Mouse (Mus musculus) adrenal gland, adult 8-10 months (tissue): ENCODE data around the gene Stat5b. TPM values are rescaled to one million over a fixed set of nuclear protein-coding genes. Genes with fewer than 3 reads are reported as not detected.

Experiments
- DNase-seq: peaks from one replicate; pipeline ENCODE4 v3.0.0; 2022
- total RNA-seq, 4 experiments: library from RNA; stranded (reverse); gene quantifications; 2 replicates each; pipeline ENCODE4 v1.2.4; 2022

The Stat5b gene
- total RNA-seq, 4 experiments from 2014 or later, result 64.5 to 92.1 (median 73.7) TPM

GRCm38 (mm10) chr11:100762831-100763230 lies 87.7 kb downstream of the Stat5b start, which contains the start of gene Hcrt:
Gene Hcrt (minus strand): TSS chr11:100762931.
- no peak for DNase-seq

- DNase-seq, result peak; percentile 82
These were observed 88.9 kb downstream of the Stat5b start for GRCm38 (mm10) chr11:100761547-100762045.

- peak; percentile 61 for DNase-seq
These were observed 90.8 kb downstream of the Stat5b start, which contains the start of gene Kcnh4 for GRCm38 (mm10) chr11:100759611-100760233. Gene Kcnh4 (minus strand): TSS chr11:100759942.

GRCm38 (mm10) chr11:100758707-100759610 lies 91.6 kb downstream of the Stat5b start:
- no peak for DNase-seq

- DNase-seq, result no peak
These were observed 93.0 kb downstream of the Stat5b start for GRCm38 (mm10) chr11:100757566-100757965.

GRCm38 (mm10) chr11:100756476-100756875 lies 94.0 kb downstream of the Stat5b start:
- no peak for DNase-seq

- DNase-seq, result no peak
These were observed 95.8 kb downstream of the Stat5b start for GRCm38 (mm10) chr11:100754693-100755057.

GRCm38 (mm10) chr11:100754021-100754692 lies 96.4 kb downstream of the Stat5b start:
- DNase-seq, result no peak

GRCm38 (mm10) chr11:100752294-100752693 lies 98.2 kb downstream of the Stat5b start:
- no peak for DNase-seq

GRCm38 (mm10) chr11:100750127-100750526 lies 100.4 kb downstream of the Stat5b start:
- no peak for DNase-seq

- DNase-seq, result no peak
These were observed 101.1 kb downstream of the Stat5b start for GRCm38 (mm10) chr11:100749469-100749868.

- DNase-seq, result no peak
These were observed 101.9 kb downstream of the Stat5b start for GRCm38 (mm10) chr11:100748620-100749019.

- DNase-seq, result no peak
These were observed 103.4 kb downstream of the Stat5b start for GRCm38 (mm10) chr11:100747114-100747513.

GRCm38 (mm10) chr11:100746546-100746945 lies 104.0 kb downstream of the Stat5b start:
- DNase-seq, result no peak

GRCm38 (mm10) chr11:100745085-100745484 lies 105.4 kb downstream of the Stat5b start:
- DNase-seq, result no peak

- DNase-seq, result no peak
These were observed 109.2 kb downstream of the Stat5b start for GRCm38 (mm10) chr11:100741348-100741747.

- DNase-seq, result no peak
These were observed 111.8 kb downstream of the Stat5b start for GRCm38 (mm10) chr11:100738749-100739148.

- peak; percentile 99 for DNase-seq
These were observed 112.4 kb downstream of the Stat5b start, which contains the start of gene Rab5c for GRCm38 (mm10) chr11:100738066-100738604. Gene Rab5c (minus strand): TSS chr11:100738215.

GRCm38 (mm10) chr11:100737105-100737733 lies 113.3 kb downstream of the Stat5b start:
- no peak for DNase-seq

- DNase-seq, result no peak
These were observed 113.8 kb downstream of the Stat5b start for GRCm38 (mm10) chr11:100736746-100737080.

GRCm38 (mm10) chr11:100735954-100736745 lies 114.4 kb downstream of the Stat5b start:
- DNase-seq, result no peak
